Mouse (Mus musculus): ENCODE measurements around the gene Emc10.

Gene Emc10

GRCm38 (mm10) chr7:44495992-44496770, at the start of gene Emc10, which contains the start of gene Fam71e1:
Gene Emc10 (minus strand): TSS chr7:44496529.
Gene Fam71e1 (plus strand): TSS chr7:44496581.
- DNase-seq (ENCODE audit: low spot score in 2 of 2) = peak; percentile 94 to 95

- DNase-seq (ENCODE audit: low spot score in 2 of 2) = no peak
These were observed 46.7 kb upstream of the Emc10 start for GRCm38 (mm10) chr7:44543071-44543470.

- no peak for DNase-seq (ENCODE audit: low spot score in 2 of 2)
These were observed 46.2 kb upstream of the Emc10 start for GRCm38 (mm10) chr7:44542555-44542954.

GRCm38 (mm10) chr7:44538756-44539624, 42.7 kb upstream of the Emc10 start:
- DNase-seq (ENCODE audit: low spot score in 2 of 2) = no peak

DNA sequence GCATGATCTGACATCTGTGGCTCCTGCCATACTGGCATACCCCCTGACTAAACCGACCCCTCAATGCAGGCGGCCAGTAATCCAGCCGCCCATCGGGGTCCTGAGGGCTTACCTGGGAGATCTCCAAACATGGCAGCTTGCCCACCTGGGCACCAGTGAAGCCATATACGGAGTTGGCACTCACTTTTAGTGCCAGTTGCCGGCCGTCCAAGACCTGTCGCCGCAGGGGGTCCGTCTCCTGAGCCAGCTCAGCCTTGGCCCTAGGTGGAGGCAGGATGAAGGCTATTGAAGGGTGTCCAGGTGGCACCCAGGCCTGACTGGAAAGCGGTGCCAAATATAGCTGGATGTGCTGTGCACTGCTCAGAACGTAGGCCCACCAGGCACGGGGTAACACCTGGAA, 41.2 kb upstream of the Emc10 start:
- no peak for DNase-seq (ENCODE audit: low spot score in 2 of 2)

GRCm38 (mm10) chr7:44537009-44537408, 40.7 kb upstream of the Emc10 start:
- DNase-seq (ENCODE audit: low spot score in 2 of 2) = no peak

- no peak for DNase-seq (ENCODE audit: low spot score in 2 of 2)
These were observed 40.2 kb upstream of the Emc10 start for GRCm38 (mm10) chr7:44536590-44536968.

DNA sequence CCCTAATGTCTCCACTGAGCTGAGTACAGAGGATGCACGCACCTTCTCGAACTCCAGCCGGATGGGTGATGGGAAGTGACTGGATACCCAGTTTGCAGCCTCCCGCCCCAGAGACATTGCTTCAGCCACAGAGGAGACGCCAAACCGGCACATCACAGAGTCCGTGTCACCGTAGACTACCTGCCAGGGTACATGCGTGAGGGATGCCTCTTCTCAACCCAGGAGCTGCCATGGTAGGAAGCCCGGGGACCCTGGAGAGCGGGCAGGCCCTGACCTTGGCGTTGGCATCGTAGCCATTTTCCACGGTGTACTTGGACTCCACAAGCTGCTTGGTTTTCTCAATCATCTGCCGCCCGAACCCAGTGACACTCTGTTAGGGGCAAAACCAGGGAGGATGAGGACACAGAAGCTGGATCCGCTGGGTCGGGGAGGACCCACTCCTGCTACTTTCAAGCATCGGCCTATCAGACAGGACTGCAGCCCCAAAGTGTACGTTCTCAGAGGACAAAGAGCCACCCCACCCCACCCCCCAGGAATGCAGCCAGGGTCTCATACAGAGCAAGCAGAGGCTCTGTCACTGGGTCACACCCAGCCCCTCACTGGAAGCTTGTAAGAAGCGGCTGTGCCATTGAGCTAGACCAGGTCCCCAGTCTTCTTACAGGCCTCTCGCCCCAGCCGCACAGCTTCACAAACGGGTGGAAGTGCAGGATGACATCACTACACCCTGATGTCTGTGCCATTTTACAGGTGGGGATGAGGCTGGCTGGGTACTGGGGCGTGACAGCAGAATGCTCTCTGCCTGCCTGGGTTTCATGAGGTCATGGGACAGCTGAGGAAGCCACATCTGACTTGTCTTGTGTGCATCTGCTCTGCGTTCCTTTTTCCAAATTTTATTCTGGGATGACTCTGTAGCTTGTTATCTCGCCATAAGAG, 39.6 kb upstream of the Emc10 start:
- no peak for DNase-seq (ENCODE audit: low spot score in 2 of 2)

- no peak for DNase-seq (ENCODE audit: low spot score in 2 of 2)
These were observed 38.5 kb upstream of the Emc10 start for GRCm38 (mm10) chr7:44534656-44535441.

DNA sequence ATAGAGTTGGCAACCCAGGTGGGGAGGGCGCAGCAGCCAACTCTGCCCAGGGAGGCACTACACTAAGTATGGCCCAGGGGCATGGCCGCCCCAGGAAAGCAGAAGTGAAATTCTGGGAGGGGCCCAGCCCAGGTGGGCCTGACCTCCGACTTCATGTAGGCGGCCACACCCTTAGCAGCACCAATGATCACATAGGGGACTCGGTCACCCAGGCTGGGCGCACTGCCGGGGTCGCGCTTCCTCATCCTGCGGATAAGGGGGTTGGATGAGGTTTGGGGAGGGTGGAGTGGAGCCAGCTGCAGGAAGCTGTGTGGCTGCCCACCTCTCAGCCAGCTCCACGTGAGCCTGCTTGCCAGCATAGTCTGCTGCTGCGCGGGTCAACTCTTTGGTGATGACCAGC, 37.9 kb upstream of the Emc10 start:
- DNase-seq (ENCODE audit: low spot score in 2 of 2) = no peak

GRCm38 (mm10) chr7:44533746-44534045, 37.4 kb upstream of the Emc10 start:
- no peak for DNase-seq (ENCODE audit: low spot score in 2 of 2)

DNA sequence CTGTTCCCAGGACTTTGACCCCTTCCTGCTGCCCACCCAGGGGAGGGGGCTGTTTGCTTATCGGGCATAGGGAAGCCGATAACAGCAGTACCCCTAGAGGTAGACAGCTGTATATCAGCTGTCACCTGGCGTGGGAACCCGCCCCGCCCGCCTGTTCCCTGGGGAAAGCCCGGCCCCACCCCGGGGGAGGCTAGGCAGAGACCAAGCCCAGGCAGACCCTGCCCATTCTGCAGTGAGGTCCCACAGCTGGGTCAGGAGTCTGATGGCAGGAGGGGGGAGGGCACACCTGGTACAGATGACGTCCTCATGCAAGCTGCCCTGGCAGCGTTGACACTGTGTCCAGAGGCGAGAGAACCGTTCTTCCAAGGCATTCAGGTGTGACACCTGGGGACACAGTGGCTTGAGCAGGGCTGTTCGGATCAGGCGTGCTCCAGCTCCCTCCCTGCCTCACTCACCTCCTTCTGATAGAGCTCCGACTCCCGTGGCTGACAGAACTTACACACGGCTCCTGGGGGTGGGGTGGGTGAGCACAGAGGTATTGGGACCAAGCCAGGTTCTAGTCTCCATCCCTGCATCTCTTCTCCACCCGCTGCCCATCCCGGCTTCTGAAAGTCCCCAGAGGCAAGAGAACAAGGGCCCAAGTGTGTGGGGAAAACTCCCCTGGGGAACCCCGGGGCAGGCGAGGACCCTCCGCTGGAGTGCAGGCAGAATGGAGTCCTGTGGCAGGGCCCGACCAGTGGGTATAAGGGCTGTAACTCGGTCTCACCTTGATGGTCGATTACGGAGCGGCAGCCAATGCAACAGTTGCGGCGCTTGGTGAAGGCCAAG, 36.8 kb upstream of the Emc10 start:
- no peak for DNase-seq (ENCODE audit: low spot score in 2 of 2)

- DNase-seq (ENCODE audit: low spot score in 2 of 2) = no peak
These were observed 35.8 kb upstream of the Emc10 start, which contains the start of gene Spib for GRCm38 (mm10) chr7:44531946-44532732. Gene Spib (minus strand): TSS chr7:44532071.

- no peak for DNase-seq (ENCODE audit: low spot score in 2 of 2)
These were observed 34.9 kb upstream of the Emc10 start for GRCm38 (mm10) chr7:44531207-44531606.

DNA sequence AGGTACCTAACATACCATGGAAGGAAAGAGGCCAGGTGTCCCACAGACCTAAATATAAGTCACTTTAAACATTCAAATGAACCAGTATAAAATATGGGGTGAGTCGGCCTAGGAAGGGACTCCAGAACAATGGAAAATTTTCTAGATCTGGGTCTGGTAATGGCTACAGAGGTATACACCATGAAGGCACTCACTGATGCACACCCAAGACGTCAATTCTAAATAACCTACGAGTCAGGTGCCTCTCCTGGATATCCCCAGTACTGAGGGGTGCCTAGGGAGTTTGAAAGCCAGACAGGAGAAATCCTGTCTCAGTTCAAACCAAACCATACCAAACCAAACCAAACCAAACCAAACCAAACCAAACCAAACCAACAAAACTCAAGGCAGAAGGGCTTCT, 34.2 kb upstream of the Emc10 start:
- no peak for DNase-seq (ENCODE audit: low spot score in 2 of 2)

GRCm38 (mm10) chr7:44529518-44529917, 33.2 kb upstream of the Emc10 start:
- DNase-seq (ENCODE audit: low spot score in 2 of 2) = no peak

GRCm38 (mm10) chr7:44527483-44528398, 31.4 kb upstream of the Emc10 start:
- DNase-seq (ENCODE audit: low spot score in 2 of 2) = peak; percentile 54 to 63

Data from urinary bladder, adult 18-20 months (tissue).